Comparison of ENCODE assay signal across 9 mouse cellular contexts in genomic region chr2:181487338-181488277, GRCm38 (mm10). TPM values are rescaled to one million over a fixed set of nuclear protein-coding genes. Genes with fewer than 3 reads are reported as not detected.
DNase-seq lines count a peak whose midpoint lies in the region; ATAC-seq lines count a peak whose summit lies in the region.
"Had no signal": no experiment of that assay in that cellular context is flagged by ENCODE, and none has a peak within 500 bp of the region (broad histone marks: within the 10 kb centered on the region; RNA-seq: fewer than 3 reads in every experiment).

No protein-coding gene starts in this region.

- no peaks in the 10 kb centered on the region for H3K36me3 ChIP-seq in forebrain, embryonic 10.5 days (replicated peaks)
- no peaks in the 10 kb centered on the region for H3K36me3 ChIP-seq in forebrain, embryonic 12.5 days (replicated peaks)
- H3K36me3 ChIP-seq in embryonic facial prominence, embryonic 14.5 days (ENCODE audit: control insufficient read depth, insufficient read depth, low read length): no peaks in the 10 kb centered on the region
- no peaks in the 10 kb centered on the region for H3K36me3 ChIP-seq in hindbrain, embryonic 14.5 days (replicated peaks; ENCODE audit: control insufficient read depth, insufficient read depth)
- no peaks in the 10 kb centered on the region for H3K36me3 ChIP-seq in liver, embryonic 12.5 days
- H3K36me3 ChIP-seq in stomach, embryonic 14.5 days (ENCODE audit: control insufficient read depth, insufficient read depth, low read length): no peaks in the 10 kb centered on the region

- no peak for DNase-seq in forebrain, embryonic 10.5 days (ENCODE audit: extremely low spot score, low spot score)
- peak; percentile 49 for DNase-seq in embryonic facial prominence, embryonic 14.5 days (ENCODE audit: low spot score)
- no peak for DNase-seq in hindbrain, embryonic 14.5 days (ENCODE audit: low spot score)
- DNase-seq in layer of hippocampus, adult 11-12 months (ENCODE audit: low spot score): no peak
- DNase-seq in left cerebral cortex, adult 8-10 months (ENCODE audit: low spot score in 2 of 2): no peak

- no peak overlapping the region for H3K9ac ChIP-seq in forebrain, embryonic 12.5 days
- no peak overlapping the region for H3K9ac ChIP-seq in embryonic facial prominence, embryonic 14.5 days (ENCODE audit: low read depth, low read length)
- H3K9ac ChIP-seq in hindbrain, embryonic 14.5 days: no peak overlapping the region
- H3K9ac ChIP-seq in liver, embryonic 12.5 days: no peak overlapping the region
- H3K9ac ChIP-seq in stomach, embryonic 14.5 days (replicated peaks; ENCODE audit: low read depth, low read length): no peak overlapping the region

- ATAC-seq in forebrain, embryonic 12.5 days (ENCODE audit: low FRiP score): no peak
- 0 out of 2 replicates have a peak, but pooled peaks have one; percentile 12 for ATAC-seq in embryonic facial prominence, embryonic 14.5 days (ENCODE audit: low read depth)
- ATAC-seq in hindbrain, embryonic 14.5 days (ENCODE audit: low FRiP score): no peak
- ATAC-seq in liver, embryonic 12.5 days: peak; percentile 34
- ATAC-seq in stomach, embryonic 14.5 days (ENCODE audit: insufficient number of reproducible peaks, insufficient read depth, low FRiP score, low read depth): peak; percentile 85

- no peaks in the 10 kb centered on the region for H3K9me3 ChIP-seq in forebrain, embryonic 10.5 days
- no peaks in the 10 kb centered on the region for H3K9me3 ChIP-seq in forebrain, embryonic 12.5 days
- H3K9me3 ChIP-seq in embryonic facial prominence, embryonic 14.5 days (ENCODE audit: control insufficient read depth, low read length): no peaks in the 10 kb centered on the region
- no peaks in the 10 kb centered on the region for H3K9me3 ChIP-seq in hindbrain, embryonic 14.5 days (ENCODE audit: control insufficient read depth, low read length)
- H3K9me3 ChIP-seq in liver, embryonic 12.5 days (replicated peaks): no peaks in the 10 kb centered on the region
- no peaks in the 10 kb centered on the region for H3K9me3 ChIP-seq in stomach, embryonic 14.5 days (ENCODE audit: control insufficient read depth, low read depth, low read length)

- peak overlapping the region; percentile 30; the same call in 1 of the 2 replicates for H3K27ac ChIP-seq in forebrain, embryonic 10.5 days
- H3K27ac ChIP-seq in forebrain, embryonic 12.5 days: no peak overlapping the region
- peak overlapping the region; percentile 55; the same call in 1 of the 2 replicates for H3K27ac ChIP-seq in embryonic facial prominence, embryonic 14.5 days (replicated peaks; ENCODE audit: low read depth, low read length)
- peak overlapping the region; percentile 33; the same call in 1 of the 2 replicates for H3K27ac ChIP-seq in hindbrain, embryonic 14.5 days
- peak overlapping the region; percentile 61 for H3K27ac ChIP-seq in liver, embryonic 12.5 days
- H3K27ac ChIP-seq in stomach, embryonic 14.5 days (ENCODE audit: low read length): peak overlapping the region; percentile 79

- no peak overlapping the region for H3K4me3 ChIP-seq in forebrain, embryonic 10.5 days
- H3K4me3 ChIP-seq in forebrain, embryonic 12.5 days (replicated peaks): no peak overlapping the region
- no peak overlapping the region for H3K4me3 ChIP-seq in embryonic facial prominence, embryonic 14.5 days (ENCODE audit: low read depth, low read length)
- no peak overlapping the region for H3K4me3 ChIP-seq in hindbrain, embryonic 14.5 days (replicated peaks; ENCODE audit: low read length)
- no peak overlapping the region for H3K4me3 ChIP-seq in liver, embryonic 12.5 days
- H3K4me3 ChIP-seq in stomach, embryonic 14.5 days (ENCODE audit: low read depth, low read length): no peak overlapping the region
- H3K4me3 ChIP-seq: erythroblast, embryonic 14.5 days had no signal

- H3K4me2 ChIP-seq in forebrain, embryonic 12.5 days: no peak overlapping the region
- H3K4me2 ChIP-seq in embryonic facial prominence, embryonic 14.5 days (ENCODE audit: low read depth, low read length): no peak overlapping the region
- H3K4me2 ChIP-seq in hindbrain, embryonic 14.5 days (replicated peaks): no peak overlapping the region
- no peak overlapping the region for H3K4me2 ChIP-seq in liver, embryonic 12.5 days
- H3K4me2 ChIP-seq in stomach, embryonic 14.5 days (replicated peaks; ENCODE audit: low read depth, low read length): peak overlapping the region; percentile 10; the same call in 1 of the 2 replicates

- WGBS in forebrain, embryonic 10.5 days: 41% methylated on average over 5 of the region's 5 CpGs
- WGBS in forebrain, embryonic 12.5 days: 34% methylated on average over 5 of the region's 5 CpGs
- 26% methylated on average over 5 of the region's 5 CpGs for WGBS in embryonic facial prominence, embryonic 14.5 days
- WGBS in hindbrain, embryonic 14.5 days: 44% methylated on average over 5 of the region's 5 CpGs
- WGBS in liver, embryonic 12.5 days (ENCODE audit: insufficient replicate concordance): 29% methylated on average over 5 of the region's 5 CpGs
- 20% methylated on average over 5 of the region's 5 CpGs for WGBS in stomach, embryonic 14.5 days

- peaks cover 22% of the 10 kb centered on the region for H3K4me1 ChIP-seq in forebrain, embryonic 10.5 days
- no peaks in the 10 kb centered on the region for H3K4me1 ChIP-seq in forebrain, embryonic 12.5 days
- 0 out of 2 replicates have a peak, but pooled peaks cover 3% of the 10 kb centered on the region for H3K4me1 ChIP-seq in embryonic facial prominence, embryonic 14.5 days (ENCODE audit: control insufficient read depth, insufficient read depth, low read length)
- H3K4me1 ChIP-seq in hindbrain, embryonic 14.5 days (replicated peaks; ENCODE audit: control insufficient read depth, insufficient read depth, low read length): no peaks in the 10 kb centered on the region
- peaks cover 65% of the 10 kb centered on the region for H3K4me1 ChIP-seq in liver, embryonic 12.5 days
- peaks cover 12% of the 10 kb centered on the region; the same call in 1 of the 2 replicates for H3K4me1 ChIP-seq in stomach, embryonic 14.5 days (ENCODE audit: control insufficient read depth, insufficient read depth, low read length)

- H3K27me3 ChIP-seq in forebrain, embryonic 10.5 days (ENCODE audit: poor library complexity, severe bottlenecking): no peaks in the 10 kb centered on the region
- no peaks in the 10 kb centered on the region for H3K27me3 ChIP-seq in forebrain, embryonic 12.5 days
- no peaks in the 10 kb centered on the region for H3K27me3 ChIP-seq in embryonic facial prominence, embryonic 14.5 days (replicated peaks; ENCODE audit: control insufficient read depth, insufficient read depth, low read length)
- H3K27me3 ChIP-seq in hindbrain, embryonic 14.5 days (ENCODE audit: control insufficient read depth, insufficient read depth, low read length): no peaks in the 10 kb centered on the region
- H3K27me3 ChIP-seq in liver, embryonic 12.5 days (replicated peaks): no peaks in the 10 kb centered on the region
- H3K27me3 ChIP-seq in stomach, embryonic 14.5 days (ENCODE audit: control insufficient read depth, insufficient read depth, low read length): no peaks in the 10 kb centered on the region

RNA-seq across cellular contexts. Expression of gene Abhd16b, which starts 5.4 kb away (rescaled TPM):
- 0.25 TPM in 1 of 2 replicates, not detected in the other for polyA plus RNA-seq in forebrain, embryonic 10.5 days (2016; fragmentation: Nextera tagmentation; extraction: Ambion mirVana)
- polyA plus RNA-seq in forebrain, embryonic 12.5 days (2016; fragmentation: Nextera tagmentation; extraction: Ambion mirVana): 0.10 TPM in 1 of 2 replicates, not detected in the other
- polyA plus RNA-seq in embryonic facial prominence, embryonic 14.5 days (2014; fragmentation: Nextera tagmentation; extraction: Ambion mirVana): 0.21 and 0.22 TPM in 2 replicates
- not detected in 2 replicates for polyA plus RNA-seq in hindbrain, embryonic 14.5 days (2014; fragmentation: Nextera tagmentation; extraction: Ambion mirVana)
- 0.12 TPM in 1 of 2 replicates, not detected in the other for polyA plus RNA-seq in liver, embryonic 12.5 days (2016; fragmentation: Nextera tagmentation; extraction: Ambion mirVana)
- 0.27 and 0.38 TPM in 2 replicates for polyA plus RNA-seq in stomach, embryonic 14.5 days (2014; fragmentation: Nextera tagmentation; extraction: Ambion mirVana)
- not detected for total RNA-seq in left cerebral cortex, adult 8-10 months (2022)
- polyA plus RNA-seq: erythroblast, embryonic 14.5 days had no signal

RNA-seq across cellular contexts. Expression of gene Tpd52l2, which starts 9.3 kb away (rescaled TPM):
- 151 and 158 TPM in 2 replicates for polyA plus RNA-seq in forebrain, embryonic 10.5 days (2016; fragmentation: Nextera tagmentation; extraction: Ambion mirVana)
- 133 and 134 TPM in 2 replicates for polyA plus RNA-seq in forebrain, embryonic 12.5 days (2016; fragmentation: Nextera tagmentation; extraction: Ambion mirVana)
- 159 and 164 TPM in 2 replicates for polyA plus RNA-seq in embryonic facial prominence, embryonic 14.5 days (2014; fragmentation: Nextera tagmentation; extraction: Ambion mirVana)
- polyA plus RNA-seq in hindbrain, embryonic 14.5 days (2014; fragmentation: Nextera tagmentation; extraction: Ambion mirVana): 105 and 109 TPM in 2 replicates
- polyA plus RNA-seq in liver, embryonic 12.5 days (2016; fragmentation: Nextera tagmentation; extraction: Ambion mirVana): 93.4 and 95.8 TPM in 2 replicates
- polyA plus RNA-seq in stomach, embryonic 14.5 days (2014; fragmentation: Nextera tagmentation; extraction: Ambion mirVana): 175 and 178 TPM in 2 replicates
- total RNA-seq in left cerebral cortex, adult 8-10 months (2022): 10 to 100 TPM; 71.5 to 81.3 (median 74.0) TPM

RNA-seq across cellular contexts. Expression of gene Zbtb46, which starts 28.4 kb away (rescaled TPM):
- polyA plus RNA-seq in forebrain, embryonic 10.5 days (2016; fragmentation: Nextera tagmentation; extraction: Ambion mirVana): 17.5 and 18.3 TPM in 2 replicates
- polyA plus RNA-seq in forebrain, embryonic 12.5 days (2016; fragmentation: Nextera tagmentation; extraction: Ambion mirVana): 14.4 and 16.1 TPM in 2 replicates
- 5.7 and 5.9 TPM in 2 replicates for polyA plus RNA-seq in embryonic facial prominence, embryonic 14.5 days (2014; fragmentation: Nextera tagmentation; extraction: Ambion mirVana)
- 19.2 and 20.2 TPM in 2 replicates for polyA plus RNA-seq in hindbrain, embryonic 14.5 days (2014; fragmentation: Nextera tagmentation; extraction: Ambion mirVana)
- 15.5 and 16.9 TPM in 2 replicates for polyA plus RNA-seq in liver, embryonic 12.5 days (2016; fragmentation: Nextera tagmentation; extraction: Ambion mirVana)
- polyA plus RNA-seq in stomach, embryonic 14.5 days (2014; fragmentation: Nextera tagmentation; extraction: Ambion mirVana): 9.1 and 9.5 TPM in 2 replicates
- 10 to 100 TPM; 10.9 to 11.9 (median 11.4) TPM for total RNA-seq in left cerebral cortex, adult 8-10 months (2022)

RNA-seq across cellular contexts. Expression of gene Dnajc5, which starts 32.7 kb away (rescaled TPM):
- polyA plus RNA-seq in forebrain, embryonic 10.5 days (2016; fragmentation: Nextera tagmentation; extraction: Ambion mirVana): 92.3 and 92.4 TPM in 2 replicates
- polyA plus RNA-seq in forebrain, embryonic 12.5 days (2016; fragmentation: Nextera tagmentation; extraction: Ambion mirVana): 129 and 134 TPM in 2 replicates
- polyA plus RNA-seq in embryonic facial prominence, embryonic 14.5 days (2014; fragmentation: Nextera tagmentation; extraction: Ambion mirVana): 80.4 and 84.2 TPM in 2 replicates
- polyA plus RNA-seq in hindbrain, embryonic 14.5 days (2014; fragmentation: Nextera tagmentation; extraction: Ambion mirVana): 234 and 264 TPM in 2 replicates
- 43.6 and 45.0 TPM in 2 replicates for polyA plus RNA-seq in liver, embryonic 12.5 days (2016; fragmentation: Nextera tagmentation; extraction: Ambion mirVana)
- polyA plus RNA-seq in stomach, embryonic 14.5 days (2014; fragmentation: Nextera tagmentation; extraction: Ambion mirVana): 78.8 and 83.1 TPM in 2 replicates
- 100 to 1,000 TPM; 277 to 310 (median 297) TPM for total RNA-seq in left cerebral cortex, adult 8-10 months (2022)

Comparison
In these comparisons a context has a peak if more than half of its experiments do, and no peak if none do; other contexts are left out.
1. ATAC-seq: peak in embryonic facial prominence, embryonic 14.5 days (single experiment), liver, embryonic 12.5 days (single experiment) and stomach, embryonic 14.5 days (single experiment); none in forebrain, embryonic 12.5 days (single experiment) and hindbrain, embryonic 14.5 days (single experiment).